ENCODE assay signal across 26 mouse cellular contexts in the genomic region with DNA sequence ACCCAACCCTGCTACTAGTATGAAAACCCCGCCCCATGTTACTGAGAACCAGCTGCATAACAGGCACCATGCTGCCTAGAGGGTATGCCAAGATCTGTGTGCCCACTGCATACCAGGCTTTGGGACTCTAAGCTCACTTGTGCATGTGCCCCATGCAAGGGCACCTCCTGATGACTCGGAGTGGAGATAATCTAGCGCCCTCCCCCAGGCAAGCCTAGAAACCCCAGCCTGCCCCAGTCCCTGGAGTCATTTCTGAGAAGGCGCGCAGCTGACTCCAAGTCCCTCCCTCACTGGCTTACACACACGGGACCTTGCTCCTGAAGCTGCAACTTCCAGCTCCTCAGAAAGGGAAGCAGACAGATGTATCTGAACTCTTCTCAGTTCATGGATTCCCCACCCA. TPM values are rescaled to one million over a fixed set of nuclear protein-coding genes. Genes with fewer than 3 reads are reported as not detected.
DNase-seq lines count a peak whose midpoint lies in the region; ATAC-seq lines count a peak whose summit lies in the region.
"Had no signal": no experiment of that assay in that cellular context is flagged by ENCODE, and none has a peak within 500 bp of the region (broad histone marks: within the 10 kb centered on the region; RNA-seq: fewer than 3 reads in every experiment).

No protein-coding gene starts in this region.

- H3K36me3 ChIP-seq in heart, embryonic 13.5 days, result peaks cover 4% of the 10 kb centered on the region; the same call in 1 of the 2 replicates
- H3K36me3 ChIP-seq in embryonic facial prominence, embryonic 10.5 days (replicated peaks), result no peaks in the 10 kb centered on the region
- H3K36me3 ChIP-seq: forebrain, embryonic 10.5 days; hindbrain, embryonic 15.5 days; intestine, embryonic 15.5 days; limb, embryonic 12.5 days; liver, embryonic 13.5 days; midbrain, embryonic 12.5 days; neural tube, embryonic 12.5 days had no signal

- H3K4me3 ChIP-seq in heart, embryonic 13.5 days, result no peak overlapping the region
- H3K4me3 ChIP-seq in embryonic facial prominence, embryonic 10.5 days, result no peak overlapping the region
- H3K4me3 ChIP-seq: forebrain, embryonic 10.5 days; hindbrain, embryonic 15.5 days; intestine, embryonic 15.5 days; left cerebral cortex, adult 2 months; limb, embryonic 12.5 days; liver, embryonic 13.5 days; midbrain, embryonic 12.5 days; neural tube, embryonic 12.5 days had no signal

- ATAC-seq in heart, embryonic 13.5 days (ENCODE audit: extremely low read depth, insufficient number of reproducible peaks, low FRiP score, low TSS enrichment), result no peak
- ATAC-seq: intestine, embryonic 15.5 days had no signal

- peak overlapping the region; percentile 67 for H3K4me2 ChIP-seq in heart, embryonic 13.5 days
- H3K4me2 ChIP-seq: hindbrain, embryonic 15.5 days; intestine, embryonic 15.5 days; limb, embryonic 12.5 days; liver, embryonic 13.5 days; lung, embryonic 14.5 days; midbrain, embryonic 12.5 days; neural tube, embryonic 12.5 days had no signal

- 66% methylated on average over 6 of the region's 6 CpGs for WGBS in heart, embryonic 13.5 days
- WGBS in embryonic facial prominence, embryonic 10.5 days, result 83% methylated on average over 6 of the region's 6 CpGs

- peaks cover 62% of the 10 kb centered on the region for H3K4me1 ChIP-seq in heart, embryonic 13.5 days
- no peaks in the 10 kb centered on the region for H3K4me1 ChIP-seq in embryonic facial prominence, embryonic 10.5 days
- H3K4me1 ChIP-seq: forebrain, embryonic 10.5 days; hindbrain, embryonic 15.5 days; intestine, embryonic 15.5 days; liver, embryonic 13.5 days; midbrain, embryonic 12.5 days; neural tube, embryonic 12.5 days had no signal

- no peaks in the 10 kb centered on the region for H3K27me3 ChIP-seq in heart, embryonic 13.5 days (replicated peaks)
- no peaks in the 10 kb centered on the region for H3K27me3 ChIP-seq in embryonic facial prominence, embryonic 10.5 days (replicated peaks; ENCODE audit: low read depth, poor library complexity, severe bottlenecking)
- H3K27me3 ChIP-seq: hindbrain, embryonic 15.5 days; intestine, embryonic 15.5 days; liver, embryonic 13.5 days; midbrain, embryonic 12.5 days; neural tube, embryonic 12.5 days had no signal

- H3K9ac ChIP-seq in heart, embryonic 13.5 days, result 0 out of 2 replicates have a peak overlapping the region, but pooled peaks have one; percentile 21
- H3K9ac ChIP-seq: hindbrain, embryonic 15.5 days; intestine, embryonic 15.5 days; limb, embryonic 12.5 days; liver, embryonic 13.5 days; lung, embryonic 14.5 days; midbrain, embryonic 12.5 days; neural tube, embryonic 12.5 days had no signal

- no peak overlapping the region for H3K27ac ChIP-seq in heart, embryonic 13.5 days (replicated peaks)
- no peak overlapping the region for H3K27ac ChIP-seq in embryonic facial prominence, embryonic 10.5 days (replicated peaks)
- H3K27ac ChIP-seq: forebrain, embryonic 10.5 days; hindbrain, embryonic 15.5 days; intestine, embryonic 15.5 days; left cerebral cortex, adult 2 months; limb, embryonic 12.5 days; liver, embryonic 13.5 days; macrophage; midbrain, embryonic 12.5 days; neural tube, embryonic 12.5 days had no signal

- DNase-seq in gastrocnemius, postnatal 25 days, result peak; percentile 30
- no peak for DNase-seq in gastrocnemius, adult 18-20 months (ENCODE audit: low spot score)
- DNase-seq in heart, postnatal 25 days (ENCODE audit: low spot score), result peak; percentile 19
- DNase-seq in urinary bladder, postnatal 10 days (ENCODE audit: low spot score), result no peak
- DNase-seq in embryonic facial prominence, embryonic 10.5 days (ENCODE audit: low spot score), result no peak
- DNase-seq in retina, embryonic 14.5 days (ENCODE audit: low spot score), result no peak
- DNase-seq: adrenal gland, postnatal 14 days; cerebellum, adult 11 months; cerebellum, postnatal 25 days; kidney, postnatal 4 days; layer of hippocampus, adult 9-11 months; liver, embryonic 13.5 days; lung, embryonic 14.5 days; thymus, postnatal 14 days had no signal

- H3K9me3 ChIP-seq in heart, embryonic 13.5 days, result no peaks in the 10 kb centered on the region
- H3K9me3 ChIP-seq in embryonic facial prominence, embryonic 10.5 days, result no peaks in the 10 kb centered on the region
- H3K9me3 ChIP-seq: forebrain, embryonic 10.5 days; hindbrain, embryonic 15.5 days; intestine, embryonic 15.5 days; limb, embryonic 12.5 days; liver, embryonic 13.5 days; midbrain, embryonic 12.5 days; neural tube, embryonic 12.5 days had no signal

- intact Hi-C loops in heart, postnatal 25 days (cut with DNase I), result no loop called here

RNA-seq across cellular contexts. Expression of a gene that starts 4.0 kb away (rescaled TPM):
- 100 to 1,000 TPM in 1 of 2 experiments, 10 to 100 TPM in 1; 82.3 to 109 TPM for total RNA-seq in gastrocnemius, postnatal 25 days (2021)
- 10 to 100 TPM; 47.8 to 52.7 TPM for total RNA-seq in gastrocnemius, adult 18-20 months (2021)
- 75.5 and 87.9 TPM in 2 replicates for polyA plus RNA-seq in heart, embryonic 13.5 days (2015; fragmentation: Nextera tagmentation; extraction: Ambion mirVana)
- 100 to 1,000 TPM; 115 to 120 TPM for total RNA-seq in heart, postnatal 25 days (2021)
- not detected in 2 replicates for polyA plus RNA-seq in embryonic facial prominence, embryonic 10.5 days (2016; fragmentation: Nextera tagmentation; extraction: Ambion mirVana)
- total RNA-seq: adrenal gland, postnatal 14 days; CH12.LX; MEL; monocyte, adult 5-6 weeks had no signal
- polyA plus RNA-seq: forebrain, embryonic 10.5 days; macrophage; midbrain, embryonic 12.5 days had no signal

RNA-seq across cellular contexts. Expression of a gene that starts 26.4 kb away (rescaled TPM):
- total RNA-seq in gastrocnemius, postnatal 25 days (2021), result under 1 TPM; 0.15 to 0.88 TPM
- 1 to 10 TPM in 1 of 2 experiments, under 1 TPM in 1; 0.09 to 1.2 TPM for total RNA-seq in gastrocnemius, adult 18-20 months (2021)
- polyA plus RNA-seq in heart, embryonic 13.5 days (2015; fragmentation: Nextera tagmentation; extraction: Ambion mirVana), result 0.11 and 0.12 TPM in 2 replicates
- total RNA-seq in heart, postnatal 25 days (2021), result under 1 TPM; 0.31 to 0.48 TPM
- 0.03 and 0.06 TPM in 2 replicates for polyA plus RNA-seq in embryonic facial prominence, embryonic 10.5 days (2016; fragmentation: Nextera tagmentation; extraction: Ambion mirVana)
- total RNA-seq: CH12.LX; MEL; monocyte, adult 5-6 weeks had no signal
- polyA plus RNA-seq: liver, embryonic 13.5 days; macrophage had no signal

Comparison
In these comparisons a context has a peak if more than half of its experiments do, and no peak if none do; other contexts are left out.
1. DNase-seq: peak in gastrocnemius, postnatal 25 days (single experiment) and heart, postnatal 25 days (single experiment); none in gastrocnemius, adult 18-20 months (single experiment), urinary bladder, postnatal 10 days (single experiment), embryonic facial prominence, embryonic 10.5 days (single experiment) and retina, embryonic 14.5 days (single experiment).